Mouse (Mus musculus) thymus, adult 2 months (tissue): Measurements from ENCODE around the gene Qsox1.

Experiments used
- CTCF ChIP-seq: fragments of 200-500 bp; IDR thresholded peaks from 2 replicates; pipeline ENCODE4 v1.5.1; 2012; ENCODE audit warnings: mild to moderate bottlenecking, control low read depth, low read length, moderate library complexity, borderline replicate concordance; ENCODE audit not compliant: control insufficient read depth, poor library complexity, insufficient read depth; ENCODE audit errors: extremely low read depth
- POLR2A ChIP-seq: fragments of 200-500 bp; IDR thresholded peaks from 2 replicates; pipeline ENCODE4 v1.6.1; 2012; ENCODE audit warnings: mild to moderate bottlenecking, low read length, control low read depth, moderate library complexity; ENCODE audit not compliant: control insufficient read depth, poor library complexity, insufficient read depth; ENCODE audit errors: extremely low read depth

- TF ChIP-seq POLR2A (no peak), CTCF (no peak)
Observed at GRCm38 (mm10) chr1:155791919-155792318, 20.8 kb downstream of the Qsox1 start.
